Mouse (Mus musculus): ENCODE measurements around the gene Tbc1d10c. TPM values are rescaled to one million over a fixed set of nuclear protein-coding genes. Genes with fewer than 3 reads are reported as not detected.

The Tbc1d10c gene
- polyA plus RNA-seq, 1 experiment from 2014 or later = 2.2 TPM

DNA sequence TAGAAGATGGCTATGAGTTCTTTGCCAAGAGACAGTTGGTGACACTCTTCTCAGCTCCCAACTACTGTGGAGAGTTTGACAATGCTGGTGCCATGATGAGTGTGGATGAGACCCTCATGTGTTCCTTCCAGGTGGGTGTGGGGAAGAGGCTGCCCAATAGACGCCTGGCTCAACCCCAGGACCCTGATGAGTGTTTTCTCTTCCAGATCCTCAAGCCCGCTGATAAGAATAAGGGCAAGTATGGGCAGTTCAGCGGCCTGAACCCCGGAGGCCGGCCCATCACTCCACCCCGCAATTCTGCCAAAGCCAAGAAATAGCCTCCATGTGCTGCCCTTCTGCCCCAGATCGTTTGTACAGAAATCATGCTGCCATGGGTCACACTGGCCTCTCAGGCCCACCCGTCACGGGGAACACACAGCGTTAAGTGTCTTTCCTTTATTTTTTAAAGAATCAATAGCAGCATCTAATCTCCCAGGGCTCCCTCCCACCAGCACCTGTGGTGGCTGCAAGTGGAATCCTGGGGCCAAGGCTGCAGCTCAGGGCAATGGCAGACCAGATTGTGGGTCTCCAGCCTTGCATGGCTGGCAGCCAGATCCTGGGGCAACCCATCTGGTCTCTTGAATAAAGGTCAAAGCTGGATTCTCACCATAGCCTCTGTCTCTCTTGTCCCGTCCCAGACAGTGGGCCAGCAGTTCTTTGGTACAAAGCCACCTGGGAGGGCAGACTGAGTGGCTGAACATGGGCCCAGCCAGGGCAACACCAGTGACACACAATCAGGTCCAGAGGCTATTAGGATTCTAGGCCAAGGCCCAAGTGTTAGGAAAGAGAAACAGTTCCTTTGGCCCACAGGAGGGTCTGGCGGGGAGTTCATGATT lies 3.9 kb upstream of the Tbc1d10c start:
- Histone ChIP-seq H3K27ac (replicated peaks in 1 of 2; ENCODE audit: control insufficient read depth in 1 of 2, insufficient read depth in 1 of 2, low read depth in 2 of 2, low read length in 2 of 2) (no peak overlapping the region), H3K4me2 (ENCODE audit: low read length) (no peak overlapping the region), H3K4me1 (ENCODE audit: control insufficient read depth in 2 of 2, insufficient read depth in 2 of 2, low read length in 2 of 2) (peaks cover 16 to 34% of the 10 kb centered on the region in 2 experiments), H3K36me3 (ENCODE audit: control insufficient read depth, insufficient read depth, low read length) (peaks cover 66% of the 10 kb centered on the region), H3K9me3 (ENCODE audit: control insufficient read depth, low read length) (no peaks in the 10 kb centered on the region), H3K27me3 (ENCODE audit: control insufficient read depth, insufficient read depth, low read length) (no peaks in the 10 kb centered on the region), H3K9ac (ENCODE audit: low read length) (no peak overlapping the region), H3K4me3 (ENCODE audit: control insufficient read depth in 1 of 2, insufficient read depth in 1 of 2, low read depth in 1 of 2, low read length in 2 of 2) (no peak overlapping the region)
- 81% methylated on average over 12 of the region's 12 CpGs for WGBS
- no peak for ATAC-seq (ENCODE audit: insufficient number of reproducible peaks, insufficient read depth, low FRiP score, low read depth)

DNA sequence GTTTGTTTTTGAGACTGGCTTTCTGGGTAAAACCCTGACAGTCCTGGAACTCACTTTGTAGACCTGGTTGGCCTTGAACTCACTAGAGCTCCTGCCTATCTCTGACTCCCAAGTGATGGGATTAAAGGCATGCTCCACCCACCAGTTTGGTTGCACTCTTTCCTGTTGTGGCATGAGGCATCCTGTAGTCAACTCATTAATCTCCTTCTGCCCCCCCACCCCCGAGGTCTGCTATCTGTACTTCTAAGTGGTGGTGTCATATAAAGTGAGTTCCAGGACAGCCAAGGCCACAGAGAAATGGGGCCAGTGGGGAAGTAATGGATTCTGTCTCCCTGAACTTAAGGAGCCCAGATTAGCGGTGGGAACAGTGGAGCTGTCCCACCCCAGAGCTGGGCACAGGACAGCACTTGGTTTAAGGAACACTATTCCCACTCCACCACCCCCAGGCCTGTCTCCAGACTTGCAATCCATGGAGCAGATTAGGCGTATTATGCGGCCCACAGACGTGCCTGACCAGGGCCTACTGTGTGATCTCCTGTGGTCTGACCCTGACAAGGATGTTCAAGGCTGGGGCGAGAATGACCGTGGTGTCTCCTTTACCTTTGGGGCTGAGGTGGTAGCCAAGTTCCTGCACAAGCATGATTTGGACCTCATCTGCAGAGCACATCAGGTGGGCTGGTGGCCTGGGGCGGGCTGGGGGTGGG lies 3.1 kb upstream of the Tbc1d10c start:
- no peak for ATAC-seq (ENCODE audit: insufficient number of reproducible peaks, insufficient read depth, low FRiP score, low read depth)
- Histone ChIP-seq H3K36me3 (ENCODE audit: control insufficient read depth, insufficient read depth, low read length) (peaks cover 57% of the 10 kb centered on the region), H3K9ac (ENCODE audit: low read length) (peak overlapping the region; percentile 16; the same call in 1 of the 2 replicates), H3K9me3 (ENCODE audit: control insufficient read depth, low read length) (no peaks in the 10 kb centered on the region), H3K4me2 (ENCODE audit: low read length) (no peak overlapping the region; the same call in 1 of the 2 replicates), H3K27ac (replicated peaks in 1 of 2; ENCODE audit: control insufficient read depth in 1 of 2, insufficient read depth in 1 of 2, low read depth in 2 of 2, low read length in 2 of 2) (no peak overlapping the region), H3K27me3 (ENCODE audit: control insufficient read depth, insufficient read depth, low read length) (no peaks in the 10 kb centered on the region), H3K4me1 (ENCODE audit: control insufficient read depth in 2 of 2, insufficient read depth in 2 of 2, low read length in 2 of 2) (peaks cover 16 to 32% of the 10 kb centered on the region in 2 experiments), H3K4me3 (ENCODE audit: control insufficient read depth in 1 of 2, insufficient read depth in 1 of 2, low read depth in 1 of 2, low read length in 2 of 2) (no peak overlapping the region)
- 71% methylated on average over 8 of the region's 8 CpGs for WGBS

DNA sequence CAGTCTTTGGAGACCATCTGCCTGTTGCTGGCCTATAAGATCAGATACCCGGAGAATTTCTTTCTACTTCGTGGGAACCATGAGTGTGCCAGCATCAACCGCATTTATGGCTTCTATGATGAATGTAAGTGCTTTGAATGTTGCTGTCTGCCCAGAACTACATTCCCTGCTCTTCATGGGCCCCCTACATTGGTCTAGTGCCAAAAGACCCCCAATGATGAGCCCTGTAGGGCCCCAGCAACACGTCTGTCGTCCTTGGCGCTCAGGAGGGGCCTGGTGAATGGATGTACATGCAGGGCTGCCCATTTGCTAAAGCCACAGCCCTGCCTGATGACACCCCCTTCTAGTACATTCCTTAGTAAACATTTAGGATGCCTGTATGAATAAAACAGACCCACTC lies 2.0 kb upstream of the Tbc1d10c start:
- H3K4me1 ChIP-seq (ENCODE audit: control insufficient read depth in 2 of 2, insufficient read depth in 2 of 2, low read length in 2 of 2) = peaks cover 16 to 32% of the 10 kb centered on the region in 2 experiments
- H3K4me2 ChIP-seq (ENCODE audit: low read length) = peak overlapping the region; percentile 94
- WGBS = 52% methylated on average over 6 of the region's 6 CpGs
- peak overlapping the region; percentile 68 to 71 for H3K4me3 ChIP-seq (ENCODE audit: control insufficient read depth in 1 of 2, insufficient read depth in 1 of 2, low read depth in 1 of 2, low read length in 2 of 2)
- H3K36me3 ChIP-seq (ENCODE audit: control insufficient read depth, insufficient read depth, low read length) = peaks cover 47% of the 10 kb centered on the region
- no peaks in the 10 kb centered on the region for H3K9me3 ChIP-seq (ENCODE audit: control insufficient read depth, low read length)
- no peak for ATAC-seq (ENCODE audit: insufficient number of reproducible peaks, insufficient read depth, low FRiP score, low read depth)
- no peaks in the 10 kb centered on the region for H3K27me3 ChIP-seq (ENCODE audit: control insufficient read depth, insufficient read depth, low read length)
- peak overlapping the region in 1 of 2 experiments; percentile 89; a peak in 1 of 4 replicates for H3K27ac ChIP-seq (replicated peaks in 1 of 2; ENCODE audit: control insufficient read depth in 1 of 2, insufficient read depth in 1 of 2, low read depth in 2 of 2, low read length in 2 of 2)
- H3K9ac ChIP-seq (ENCODE audit: low read length) = peak overlapping the region; percentile 93

DNA sequence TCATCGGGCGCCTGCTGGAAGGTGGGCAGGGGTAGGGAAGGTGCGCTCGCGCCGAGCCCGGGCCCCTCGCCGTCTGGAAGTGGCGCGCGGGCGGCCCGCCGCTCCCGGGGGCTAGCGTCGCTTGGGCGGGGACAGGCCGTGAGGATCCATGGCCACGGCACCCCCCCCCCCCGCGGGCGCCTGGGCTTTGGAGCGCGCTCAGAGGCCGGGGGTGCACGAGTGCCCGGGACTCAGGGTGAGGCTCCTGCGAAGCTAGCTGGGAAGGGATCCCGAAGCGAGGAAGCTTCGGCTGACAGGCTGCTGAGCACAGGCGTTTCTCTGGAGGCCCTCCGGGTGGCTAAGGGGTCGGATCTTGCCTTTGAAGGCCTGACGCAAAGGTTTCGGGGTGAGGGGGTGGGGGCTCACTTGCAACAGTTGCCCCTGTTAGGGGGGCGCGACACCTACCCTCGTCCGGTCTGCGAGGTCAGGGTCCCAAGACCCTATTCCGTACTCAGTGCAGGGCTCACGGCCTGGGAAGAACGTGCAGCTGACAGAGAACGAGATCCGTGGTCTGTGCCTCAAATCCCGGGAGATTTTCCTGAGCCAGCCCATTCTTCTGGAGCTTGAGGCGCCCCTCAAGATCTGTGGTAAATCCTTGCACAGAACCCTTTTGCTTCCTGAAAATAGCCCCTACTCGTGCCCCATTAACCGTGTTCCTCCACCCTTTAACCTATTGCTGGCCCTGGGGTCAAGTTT lies 1.3 kb upstream of the Tbc1d10c start:
- WGBS = under 1% methylated on average over 41 of the region's 52 CpGs
- no peaks in the 10 kb centered on the region for H3K27me3 ChIP-seq (ENCODE audit: control insufficient read depth, insufficient read depth, low read length)
- peaks cover 45% of the 10 kb centered on the region for H3K36me3 ChIP-seq (ENCODE audit: control insufficient read depth, insufficient read depth, low read length)
- H3K4me3 ChIP-seq (ENCODE audit: control insufficient read depth in 1 of 2, insufficient read depth in 1 of 2, low read depth in 1 of 2, low read length in 2 of 2) = peak overlapping the region; percentile 68 to 71
- H3K9ac ChIP-seq (ENCODE audit: low read length) = peak overlapping the region; percentile 93
- peak; percentile 38 for ATAC-seq (ENCODE audit: insufficient number of reproducible peaks, insufficient read depth, low FRiP score, low read depth)
- peak overlapping the region; percentile 73 to 89 for H3K27ac ChIP-seq (replicated peaks in 1 of 2; ENCODE audit: control insufficient read depth in 1 of 2, insufficient read depth in 1 of 2, low read depth in 2 of 2, low read length in 2 of 2)
- peak overlapping the region; percentile 94 for H3K4me2 ChIP-seq (ENCODE audit: low read length)
- H3K4me1 ChIP-seq (ENCODE audit: control insufficient read depth in 2 of 2, insufficient read depth in 2 of 2, low read length in 2 of 2) = peaks cover 20 to 36% of the 10 kb centered on the region in 2 experiments
- no peaks in the 10 kb centered on the region for H3K9me3 ChIP-seq (ENCODE audit: control insufficient read depth, low read length)

DNA sequence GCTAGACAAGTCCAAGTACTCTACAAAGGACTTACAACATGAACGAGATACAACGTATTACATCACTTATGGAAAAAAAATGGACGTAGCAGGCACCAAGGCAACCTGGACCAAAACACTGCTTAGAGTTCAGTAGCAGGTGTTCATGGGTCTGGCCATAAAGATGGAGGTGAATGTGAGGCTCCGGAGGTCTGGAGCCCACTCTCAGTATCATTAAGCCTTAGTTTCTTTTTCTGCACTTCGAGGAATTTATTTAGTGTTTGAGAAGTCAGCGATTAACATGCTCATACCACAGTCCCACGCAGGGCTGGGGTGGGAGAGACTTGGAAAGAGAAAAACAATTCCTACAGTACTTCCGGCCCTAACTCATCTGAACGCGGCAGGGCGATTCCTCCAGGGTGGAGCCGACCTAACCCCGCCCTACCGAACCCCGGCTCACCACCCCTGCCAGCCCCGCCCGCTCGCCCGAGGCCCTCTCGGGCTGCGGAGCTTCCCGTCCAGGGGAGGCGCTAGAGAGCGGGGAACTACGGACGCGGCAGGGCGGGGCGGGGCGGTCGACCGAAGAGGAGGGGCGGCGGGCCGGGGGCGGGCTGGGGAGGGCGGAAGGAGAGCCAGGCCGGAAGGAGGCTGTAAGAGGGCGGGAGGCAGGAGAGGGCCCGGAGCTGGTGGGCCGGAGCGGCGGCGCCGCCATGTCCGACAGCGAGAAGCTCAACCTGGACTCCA lies 605 bp upstream of the Tbc1d10c start, which contains the start of gene Ppp1ca:
Gene Ppp1ca (plus strand): TSS at position 538 of the 723 bp plus-strand sequence.
- 5% methylated on average over 40 of the region's 47 CpGs for WGBS
- H3K27ac ChIP-seq (replicated peaks in 1 of 2; ENCODE audit: control insufficient read depth in 1 of 2, insufficient read depth in 1 of 2, low read depth in 2 of 2, low read length in 2 of 2) = peak within 1 kb of the TSS; percentile 78 to 89
- H3K4me1 ChIP-seq (ENCODE audit: control insufficient read depth in 2 of 2, insufficient read depth in 2 of 2, low read length in 2 of 2) = peaks cover 25 to 40% of the 10 kb centered on the region in 2 experiments
- peak; percentile 88 for ATAC-seq (ENCODE audit: insufficient number of reproducible peaks, insufficient read depth, low FRiP score, low read depth)
- peak within 1 kb of the TSS; percentile 68 to 71 for H3K4me3 ChIP-seq (ENCODE audit: control insufficient read depth in 1 of 2, insufficient read depth in 1 of 2, low read depth in 1 of 2, low read length in 2 of 2)
- H3K4me2 ChIP-seq (ENCODE audit: low read length) = peak within 1 kb of the TSS; percentile 94
- peak within 1 kb of the TSS; percentile 93 for H3K9ac ChIP-seq (ENCODE audit: low read length)
- peaks cover 38% of the 10 kb centered on the region for H3K36me3 ChIP-seq (ENCODE audit: control insufficient read depth, insufficient read depth, low read length)
- no peaks in the 10 kb centered on the region for H3K9me3 ChIP-seq (ENCODE audit: control insufficient read depth, low read length)
- H3K27me3 ChIP-seq (ENCODE audit: control insufficient read depth, insufficient read depth, low read length) = no peaks in the 10 kb centered on the region

DNA sequence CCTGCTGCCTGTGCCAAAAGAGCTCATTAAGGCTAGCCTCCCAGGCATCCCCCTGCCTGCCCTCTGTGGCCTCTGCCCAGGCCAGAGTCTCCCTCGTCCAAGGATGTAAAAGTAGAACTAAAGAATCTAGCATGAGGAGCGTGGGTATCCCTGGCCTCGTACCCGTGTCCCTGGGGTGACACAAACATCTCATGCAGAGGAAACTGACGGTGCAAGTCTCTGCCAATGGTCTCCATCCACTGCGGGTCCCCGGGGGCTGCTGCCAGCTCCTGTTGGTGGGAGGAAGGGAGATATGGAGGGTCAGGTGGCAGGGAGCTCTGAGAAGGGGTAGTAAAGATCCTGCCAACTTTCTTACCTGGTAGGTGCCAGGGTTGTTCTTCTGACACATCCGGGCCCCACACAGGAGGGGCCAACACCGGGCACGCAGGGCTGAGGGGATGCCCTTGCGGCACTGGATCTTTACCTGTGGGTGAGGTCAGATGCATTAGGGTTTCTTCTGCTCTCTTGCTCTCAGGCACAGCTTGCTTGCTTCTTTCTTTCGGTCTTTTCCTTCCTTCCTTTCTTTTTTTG lies 1.9 kb downstream of the Tbc1d10c start:
- Histone ChIP-seq H3K27ac (replicated peaks in 1 of 2; ENCODE audit: control insufficient read depth in 1 of 2, insufficient read depth in 1 of 2, low read depth in 2 of 2, low read length in 2 of 2) (no peak overlapping the region), H3K9ac (ENCODE audit: low read length) (no peak overlapping the region), H3K4me2 (ENCODE audit: low read length) (no peak overlapping the region), H3K9me3 (ENCODE audit: control insufficient read depth, low read length) (no peaks in the 10 kb centered on the region), H3K4me3 (ENCODE audit: control insufficient read depth in 1 of 2, insufficient read depth in 1 of 2, low read depth in 1 of 2, low read length in 2 of 2) (no peak overlapping the region), H3K4me1 (ENCODE audit: control insufficient read depth in 2 of 2, insufficient read depth in 2 of 2, low read length in 2 of 2) (peaks cover 38 to 48% of the 10 kb centered on the region in 2 experiments), H3K36me3 (ENCODE audit: control insufficient read depth, insufficient read depth, low read length) (peaks cover 13% of the 10 kb centered on the region), H3K27me3 (ENCODE audit: control insufficient read depth, insufficient read depth, low read length) (no peaks in the 10 kb centered on the region)
- WGBS = 80% methylated on average over 12 of the region's 12 CpGs
- ATAC-seq (ENCODE audit: insufficient number of reproducible peaks, insufficient read depth, low FRiP score, low read depth) = no peak

All from heart, embryonic 14.5 days (tissue).